Mouse (Mus musculus) midbrain, postnatal 0 days (tissue): ENCODE results near the gene Cmas. TPM values are rescaled to one million over a fixed set of nuclear protein-coding genes. Genes with fewer than 3 reads are reported as not detected.

Experiments used
- ATAC-seq: fragments of 200-750 bp; cut with Nextera tagmentation; 2 replicates; pipeline ENCODE4 v1.8.0; 2017; ENCODE audit warnings: moderate number of reproducible peaks, mild to moderate bottlenecking, moderate TSS enrichment, moderate library complexity; ENCODE audit not compliant: low FRiP score
- DNase-seq: peaks from one replicate; pipeline ENCODE4 v3.0.0-alpha.2; 2015; ENCODE audit warnings: low spot score
- H3K27ac ChIP-seq: fragments of 300-500 bp; sonication (generic); 2 replicates; pipeline ENCODE4 v1.5.1; 2014; ENCODE audit warnings: low read depth, mild to moderate bottlenecking, low read length, mixed read lengths
- H3K27me3 ChIP-seq: fragments of 300-500 bp; sonication (generic); 2 replicates; pipeline ENCODE4 v1.6.1; 2014; ENCODE audit warnings: low read length, control low read depth, mixed read lengths; ENCODE audit not compliant: insufficient read depth
- H3K36me3 ChIP-seq: fragments of 300-500 bp; sonication (generic); 2 replicates; pipeline ENCODE4 v1.6.1; 2014; ENCODE audit warnings: low read length, control low read depth, mixed read lengths; ENCODE audit not compliant: insufficient read depth
- H3K4me1 ChIP-seq: fragments of 300-500 bp; sonication (generic); 2 replicates; pipeline ENCODE4 v1.6.1; 2014; ENCODE audit warnings: mild to moderate bottlenecking, control low read depth, antibody characterized with exemption, low read length, mixed read lengths; ENCODE audit not compliant: insufficient read depth
- H3K4me2 ChIP-seq: fragments of 300-500 bp; sonication (generic); 2 replicates; pipeline ENCODE4 v1.6.1; 2014; ENCODE audit warnings: low read depth, mild to moderate bottlenecking, low read length, mixed read lengths; ENCODE audit not compliant: poor library complexity, severe bottlenecking
- H3K4me3 ChIP-seq: fragments of 300-500 bp; sonication (generic); 2 replicates; pipeline ENCODE4 v1.5.1; 2014; ENCODE audit warnings: low read depth, mild to moderate bottlenecking, low read length, moderate library complexity
- H3K9ac ChIP-seq: fragments of 300-500 bp; sonication (generic); replicated peaks from 2 replicates; pipeline ENCODE4 v1.6.1; 2014; ENCODE audit warnings: mild to moderate bottlenecking, low read length, moderate library complexity, mixed read lengths; ENCODE audit not compliant: poor library complexity, severe bottlenecking
- H3K9me3 ChIP-seq: fragments of 300-500 bp; sonication (generic); 2 replicates; pipeline ENCODE4 v1.6.1; 2016; ENCODE audit warnings: low read length, control low read depth
- CTCF ChIP-seq: IDR thresholded peaks from 2 replicates; pipeline ENCODE4 v1.5.1; 2016; ENCODE audit warnings: antibody characterized with exemption, mild to moderate bottlenecking
- WGBS: fragments of 180-500 bp; shearing (Covaris S2); extraction: QIAGEN DNeasy Blood & Tissue Kit; methylation state at CpG from one replicate; pipeline ENCODE4 v1.1.7; 2014; 5-methylcytosine and 5-hydroxymethylcytosine counted together
- polyA plus RNA-seq: library from polyadenylated mRNA; unstranded; fragments of >200 nt; fragmentation: Nextera tagmentation; extraction: Ambion mirVana; gene quantifications from 2 replicates; pipeline ENCODE4 v1.2.1, GENCODE M21; 2015
- total RNA-seq: library from RNA; depleted of rRNA; stranded (reverse); fragments of >200 nt; gene quantifications from 2 replicates; pipeline ENCODE4 v1.2.3, GENCODE M21; 2014

Gene Cmas
- total and polyA plus RNA-seq, 2 experiments from 2014 or later = 105 to 220 TPM

DNA sequence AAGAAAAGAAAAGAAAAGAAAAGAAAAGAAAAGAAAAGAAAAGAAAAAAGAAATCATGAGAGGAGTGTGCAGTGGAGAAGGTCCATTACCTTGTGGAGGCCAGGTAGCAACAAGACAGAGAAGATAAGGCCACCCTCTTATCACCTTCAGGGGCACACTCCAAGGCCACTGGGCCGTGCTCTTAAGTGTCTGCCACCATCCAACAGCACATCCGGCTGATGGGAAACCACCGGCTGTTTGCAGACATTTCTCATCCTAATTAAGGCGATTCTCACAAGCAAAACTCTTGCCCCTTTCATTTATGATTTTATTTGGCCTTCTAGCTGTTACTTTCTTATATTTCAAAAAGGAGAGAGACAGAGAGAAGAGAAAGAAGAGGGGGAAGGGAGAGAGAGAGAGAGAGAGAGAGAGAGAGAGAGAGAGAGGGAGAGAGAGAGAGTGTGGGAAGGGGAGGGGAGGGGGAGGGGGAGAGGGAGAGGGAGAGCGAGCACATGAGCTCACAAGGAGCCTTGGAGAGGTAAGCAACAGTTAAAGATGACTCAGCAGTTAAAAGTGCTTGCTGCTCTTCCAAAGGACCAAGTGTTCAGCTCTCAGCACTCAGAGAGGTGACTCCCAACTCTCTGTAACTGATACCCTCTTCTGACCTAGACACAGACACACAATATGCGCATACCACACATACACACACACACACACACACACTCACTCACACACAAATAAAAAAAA is 53.0 kb downstream of the Cmas start:
- H3K27ac ChIP-seq = no peak overlapping the region
- H3K9me3 ChIP-seq = no peaks in the 10 kb centered on the region
- no peak overlapping the region for H3K4me2 ChIP-seq
- 51% methylated on average over 6 of the region's 6 CpGs for WGBS
- no peak for TF ChIP-seq CTCF
- no peak overlapping the region for H3K9ac ChIP-seq
- no peaks in the 10 kb centered on the region for H3K36me3 ChIP-seq
- no peak overlapping the region for H3K4me3 ChIP-seq
- ATAC-seq = no peak
- DNase-seq = no peak
- H3K27me3 ChIP-seq = no peaks in the 10 kb centered on the region
- H3K4me1 ChIP-seq = peaks cover 2% of the 10 kb centered on the region; the same call in 1 of the 2 replicates

DNA sequence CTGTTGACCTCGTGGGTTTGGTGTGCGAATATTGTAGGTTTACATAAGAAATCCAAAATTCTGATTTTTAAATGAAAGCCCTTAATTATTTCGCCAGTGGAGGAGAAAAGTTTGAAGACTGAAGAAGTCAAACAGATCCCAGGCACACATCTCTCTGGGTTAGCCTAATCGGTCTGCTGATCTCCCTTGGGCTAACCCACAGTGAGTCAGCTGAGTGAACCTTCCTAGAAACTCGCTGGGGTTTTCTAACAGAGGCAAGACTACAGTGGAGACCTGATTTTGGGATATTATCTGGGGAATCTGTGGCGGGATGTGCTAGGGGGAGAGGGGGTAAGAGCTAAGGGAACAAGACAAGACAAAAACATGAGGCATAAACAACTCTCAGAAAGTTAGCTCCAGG is 53.8 kb downstream of the Cmas start:
- Histone ChIP-seq H3K36me3 (no peaks in the 10 kb centered on the region), H3K4me2 (no peak overlapping the region), H3K4me3 (no peak overlapping the region), H3K9me3 (no peaks in the 10 kb centered on the region), H3K27ac (no peak overlapping the region), H3K27me3 (no peaks in the 10 kb centered on the region), H3K9ac (no peak overlapping the region), H3K4me1 (peaks cover 2% of the 10 kb centered on the region; the same call in 1 of the 2 replicates)
- DNase-seq = no peak
- WGBS = 63% methylated on average over 6 of the region's 6 CpGs
- ATAC-seq = no peak
- no peak for TF ChIP-seq CTCF

DNA sequence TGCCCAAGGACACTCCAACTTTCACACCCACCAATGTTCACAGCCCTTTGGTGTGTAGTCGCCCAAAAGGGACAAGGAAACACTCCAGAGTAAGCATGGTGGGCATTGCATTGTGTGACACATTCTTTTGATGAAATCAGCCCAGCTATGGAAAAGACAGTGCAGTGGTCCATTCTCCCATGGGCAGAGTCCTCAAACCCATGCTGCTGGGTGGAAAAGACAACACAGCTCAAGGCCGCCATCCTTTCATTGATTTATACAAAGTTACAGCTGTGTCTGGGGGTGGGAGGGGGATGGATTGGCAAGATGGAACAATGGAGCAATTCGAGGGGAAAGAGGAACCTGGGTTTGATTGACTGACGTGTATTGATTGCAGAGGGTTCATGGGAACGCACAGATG is 56.5 kb downstream of the Cmas start:
- no peaks in the 10 kb centered on the region for H3K36me3 ChIP-seq
- DNase-seq (no peak), ATAC-seq (no peak)
- no peaks in the 10 kb centered on the region for H3K27me3 ChIP-seq
- H3K9ac ChIP-seq = no peak overlapping the region
- no peak overlapping the region for H3K4me3 ChIP-seq
- 60% methylated on average over 5 of the region's 5 CpGs for WGBS
- TF ChIP-seq CTCF = no peak
- H3K4me2 ChIP-seq = no peak overlapping the region
- H3K4me1 ChIP-seq = peaks cover 2% of the 10 kb centered on the region; the same call in 1 of the 2 replicates
- no peak overlapping the region for H3K27ac ChIP-seq
- H3K9me3 ChIP-seq = no peaks in the 10 kb centered on the region

DNA sequence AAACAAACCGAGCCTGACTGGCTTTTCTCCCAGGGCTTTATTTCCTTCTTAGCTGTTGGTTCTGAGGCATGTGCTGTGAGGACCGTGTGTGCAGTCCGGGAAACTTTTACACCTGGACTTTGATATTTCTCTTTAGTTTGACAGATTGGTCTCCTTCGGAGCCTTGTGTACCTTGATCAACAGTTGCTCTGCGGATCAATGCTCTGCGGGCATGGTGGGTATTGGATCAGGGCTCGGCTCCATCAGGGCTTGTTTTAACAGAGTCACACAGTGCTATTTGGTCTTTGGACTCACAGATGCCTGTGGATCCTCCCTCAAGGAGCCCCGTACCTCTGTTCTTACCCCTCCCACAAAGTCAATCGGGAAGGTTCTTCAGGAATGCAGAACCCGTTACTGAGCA is 57.5 kb downstream of the Cmas start:
- Histone ChIP-seq H3K27ac (no peak overlapping the region), H3K4me2 (peak overlapping the region; percentile 47), H3K9me3 (no peaks in the 10 kb centered on the region), H3K27me3 (no peaks in the 10 kb centered on the region), H3K4me1 (peaks cover 2% of the 10 kb centered on the region; the same call in 1 of the 2 replicates), H3K9ac (peak overlapping the region; percentile 33; the same call in 1 of the 2 replicates), H3K4me3 (peak overlapping the region; percentile 35), H3K36me3 (no peaks in the 10 kb centered on the region)
- 49% methylated on average over 10 of the region's 10 CpGs for WGBS
- ATAC-seq (no peak), DNase-seq (no peak)
- TF ChIP-seq CTCF = no peak

DNA sequence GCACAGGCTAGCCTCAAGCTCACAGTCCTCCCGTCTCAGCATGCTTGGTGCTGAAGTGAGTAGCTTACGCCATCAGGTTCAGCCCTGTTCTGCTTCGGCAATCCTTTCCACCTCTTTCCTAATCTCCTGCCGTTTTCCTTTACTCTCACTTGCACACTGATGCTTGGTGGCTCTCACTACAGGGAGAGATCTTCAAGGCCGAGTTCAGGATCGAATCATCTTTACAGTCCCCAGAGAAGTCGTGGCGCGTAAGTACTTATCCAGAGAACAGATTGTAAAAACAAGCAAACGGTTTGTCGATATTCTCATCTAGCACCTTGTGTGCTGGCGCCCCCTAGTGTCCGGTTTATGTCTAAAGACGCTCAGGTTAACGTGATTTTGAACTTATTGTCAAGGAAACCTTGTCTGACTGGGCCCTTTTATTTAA is 58.0 kb downstream of the Cmas start:
- Histone ChIP-seq H3K4me2 (peak overlapping the region; percentile 47), H3K4me3 (peak overlapping the region; percentile 35), H3K36me3 (no peaks in the 10 kb centered on the region), H3K27me3 (no peaks in the 10 kb centered on the region), H3K9me3 (no peaks in the 10 kb centered on the region), H3K27ac (no peak overlapping the region), H3K9ac (peak overlapping the region; percentile 33; the same call in 1 of the 2 replicates), H3K4me1 (peaks cover 2% of the 10 kb centered on the region; the same call in 1 of the 2 replicates)
- 2% methylated on average over 15 of the region's 15 CpGs for WGBS
- DNase-seq (peak; percentile 95), ATAC-seq (no peak)
- peak; percentile 92 for TF ChIP-seq CTCF

DNA sequence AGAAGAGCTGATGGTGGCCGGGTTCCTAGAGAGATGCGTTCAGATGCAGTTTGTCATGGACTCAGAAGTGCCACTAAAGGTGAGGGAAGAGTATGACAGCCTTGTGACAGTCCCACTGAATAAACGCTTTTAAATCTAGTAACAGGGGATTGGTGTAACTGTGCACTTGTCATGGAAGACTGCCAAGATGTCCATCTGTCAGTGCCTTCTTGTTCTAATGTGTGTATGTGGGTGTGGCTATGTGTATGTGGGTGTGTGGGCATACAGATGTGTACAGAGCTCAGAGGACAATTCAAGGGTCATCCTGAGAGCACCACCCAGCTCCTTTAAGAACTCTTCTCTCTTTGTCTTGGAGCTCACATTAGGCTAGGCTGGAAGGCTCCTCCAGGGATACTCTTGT is 59.0 kb downstream of the Cmas start:
- no peaks in the 10 kb centered on the region for H3K36me3 ChIP-seq
- H3K4me1 ChIP-seq = peaks cover 2% of the 10 kb centered on the region; the same call in 1 of the 2 replicates
- 70% methylated on average over 3 of the region's 3 CpGs for WGBS
- H3K4me3 ChIP-seq = no peak overlapping the region
- no peak overlapping the region for H3K9ac ChIP-seq
- no peaks in the 10 kb centered on the region for H3K9me3 ChIP-seq
- TF ChIP-seq CTCF = no peak
- no peak overlapping the region for H3K4me2 ChIP-seq
- no peaks in the 10 kb centered on the region for H3K27me3 ChIP-seq
- DNase-seq = no peak
- no peak for ATAC-seq
- no peak overlapping the region for H3K27ac ChIP-seq
